Mouse (Mus musculus) liver, adult 2 months (tissue): Measurements from ENCODE around the gene Copb1.

ENCODE experiments used
- CTCF ChIP-seq: fragments of 200-500 bp; IDR thresholded peaks from 2 replicates; pipeline ENCODE4 v1.5.1; 2011; ENCODE audit warnings: low read depth, low read length, control low read depth
- POLR2A ChIP-seq: fragments of 200-500 bp; IDR thresholded peaks from 2 replicates; pipeline ENCODE4 v1.6.1; 2011; ENCODE audit warnings: low read length, control low read depth; ENCODE audit not compliant: insufficient read depth; ENCODE audit errors: extremely low read depth

GRCm38 (mm10) chr7:114171354-114172097, 83.0 kb downstream of the Copb1 start:
- TF ChIP-seq POLR2A (no peak), CTCF (no peak)
